Mouse (Mus musculus) ES-E14 (cell line): ENCODE data around the gene Twnk.

ENCODE experiments used
- CHD2 ChIP-seq: IDR thresholded peaks from 2 replicates; pipeline ENCODE4 v1.6.1; 2014; ENCODE audit warnings: mild to moderate bottlenecking, low read depth, low read length, inconsistent platforms
- HCFC1 ChIP-seq: IDR thresholded peaks from 2 replicates; pipeline ENCODE4 v1.6.1; 2012; ENCODE audit warnings: low read length, inconsistent platforms, borderline replicate concordance; ENCODE audit not compliant: insufficient read depth
- MAFK ChIP-seq: IDR thresholded peaks from 2 replicates; pipeline ENCODE4 v1.6.1; 2014; ENCODE audit warnings: mild to moderate bottlenecking, low read depth, low read length, inconsistent platforms; ENCODE audit not compliant: insufficient read depth
- ZNF384 ChIP-seq: IDR thresholded peaks from 2 replicates; pipeline ENCODE4 v1.6.1; 2012; ENCODE audit warnings: low read depth, low read length, inconsistent platforms

GRCm38 (mm10) chr19:45056908-45057698 is 51.6 kb downstream of the Twnk start:
- TF ChIP-seq HCFC1 (no peak), MAFK (no peak), ZNF384 (no peak), CHD2 (no peak)
